Mouse (Mus musculus) yolk sac, embryonic 10.5 days (tissue): Measurements from ENCODE around the gene Ankmy2.
A peak's percentile ranks its signal among the peaks of the same experiment; 100 is the strongest.

Experiments used
- DNase-seq: peaks from one replicate; pipeline ENCODE4 v3.0.0-alpha.2; 2017; ENCODE audit warnings: low spot score

The Ankmy2 gene

DNA sequence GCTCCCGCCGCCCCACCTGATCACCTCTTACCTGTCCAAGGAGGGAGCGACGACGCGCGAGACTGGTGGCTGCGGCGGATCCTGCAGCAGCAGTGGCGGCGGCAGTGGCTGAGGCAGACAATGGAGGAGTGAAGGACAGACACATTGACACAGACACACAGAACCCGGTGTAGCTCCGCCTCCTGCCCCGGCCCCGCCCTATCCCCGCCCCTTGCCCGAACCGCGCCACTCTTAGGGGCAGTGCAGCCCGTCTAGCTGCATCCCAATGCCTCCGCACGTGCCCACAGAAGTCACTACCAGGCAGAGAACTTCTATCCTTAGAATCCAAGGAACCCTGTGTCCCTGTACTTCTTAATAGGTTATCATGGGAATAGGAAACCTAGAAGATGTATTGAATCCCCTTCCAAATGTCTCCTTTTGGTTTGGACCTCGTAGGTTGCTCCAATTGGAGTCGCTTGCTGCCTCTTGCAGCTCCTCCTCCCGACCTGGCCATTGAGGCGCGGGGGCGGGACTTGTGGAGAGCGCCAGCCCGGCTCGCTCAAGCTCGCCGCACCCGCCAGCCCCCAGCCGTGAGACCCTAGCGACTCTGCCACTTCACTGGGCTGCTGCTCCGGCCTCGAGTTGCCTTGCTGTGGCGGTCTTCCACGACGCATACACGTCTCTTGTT is at the start of gene Ankmy2:
Gene Ankmy2, plus strand, starts transcription at position 478 of the 667 bp plus-strand sequence.
- peak; percentile 96 for DNase-seq

DNA sequence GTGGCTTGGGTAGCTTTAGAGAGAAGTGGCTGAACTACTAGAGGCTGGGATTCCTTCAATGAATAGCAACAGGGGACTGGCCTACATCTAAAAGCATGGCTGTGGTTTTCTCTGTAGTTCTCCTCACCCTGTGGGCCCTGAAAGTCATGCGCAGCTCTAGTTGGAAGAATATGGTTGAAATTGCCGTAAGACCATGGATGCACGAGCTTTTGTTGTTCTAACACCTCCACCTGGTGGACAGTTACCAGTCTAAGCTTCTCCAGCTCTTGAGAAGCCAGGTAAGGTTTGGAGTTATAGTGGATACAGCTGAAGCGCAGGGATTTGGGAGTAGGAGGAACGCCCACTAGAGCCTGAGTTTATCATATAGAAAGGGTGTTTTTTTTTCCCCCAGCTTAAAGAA is 48.5 kb upstream of the Ankmy2 start:
- DNase-seq: no peak

DNA sequence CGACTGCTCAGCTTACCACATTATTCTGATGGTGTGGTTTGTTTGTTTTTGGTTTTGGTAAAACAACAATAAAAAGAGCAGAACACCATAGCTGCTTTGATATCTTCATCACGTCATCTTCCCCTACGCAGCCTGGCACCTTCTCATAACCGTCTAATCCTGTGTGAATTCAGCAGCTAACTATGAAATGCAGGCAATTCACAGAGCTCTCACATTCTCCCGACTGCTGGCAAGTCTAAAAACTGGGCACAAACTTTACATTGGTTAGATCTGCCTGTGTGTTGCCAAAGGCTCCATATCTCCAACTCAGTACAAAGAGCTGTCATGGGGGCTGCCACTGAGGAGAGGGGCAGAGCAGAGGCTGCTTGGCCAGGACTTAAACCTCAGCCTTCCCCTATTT is 46.5 kb upstream of the Ankmy2 start:
- DNase-seq: no peak

DNA sequence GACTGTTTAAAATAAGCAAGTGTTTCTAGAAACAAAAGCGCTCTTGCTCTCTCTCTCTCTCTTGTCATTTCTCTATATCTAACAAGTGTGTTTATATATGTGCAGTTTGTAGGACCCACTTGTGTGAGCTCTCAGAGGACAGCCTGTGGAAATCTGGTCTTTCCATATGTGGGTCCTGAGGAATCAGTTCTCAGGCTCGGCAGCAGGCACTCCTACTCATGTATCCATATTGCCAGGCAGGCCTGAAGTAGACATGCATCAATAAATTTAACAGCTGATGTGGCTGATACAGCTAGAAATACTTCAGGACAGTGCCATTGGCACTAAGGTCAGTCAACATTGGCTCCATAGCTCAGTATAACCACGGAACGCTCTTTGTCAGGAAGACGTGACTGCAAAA is 45.8 kb upstream of the Ankmy2 start:
- DNase-seq: no peak

DNA sequence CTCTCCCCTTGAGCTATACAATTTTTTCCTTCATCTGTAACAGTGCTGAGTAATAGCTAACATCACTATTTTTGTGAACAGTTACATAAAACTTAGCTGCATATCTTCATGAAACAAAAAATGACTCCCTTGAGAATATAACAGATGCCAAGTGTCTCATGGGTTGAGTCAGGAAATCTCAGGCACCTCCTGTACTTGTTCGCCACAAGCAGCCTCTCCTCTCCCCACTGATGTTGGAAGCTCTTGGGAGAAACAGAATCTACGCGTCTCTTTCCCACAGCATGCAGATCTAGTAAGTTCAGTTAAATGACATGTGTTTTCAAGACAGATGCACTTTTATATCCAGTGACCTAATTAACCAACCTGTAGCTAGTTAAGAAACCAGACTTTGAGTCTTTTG is 44.8 kb upstream of the Ankmy2 start:
- no peak for DNase-seq

DNA sequence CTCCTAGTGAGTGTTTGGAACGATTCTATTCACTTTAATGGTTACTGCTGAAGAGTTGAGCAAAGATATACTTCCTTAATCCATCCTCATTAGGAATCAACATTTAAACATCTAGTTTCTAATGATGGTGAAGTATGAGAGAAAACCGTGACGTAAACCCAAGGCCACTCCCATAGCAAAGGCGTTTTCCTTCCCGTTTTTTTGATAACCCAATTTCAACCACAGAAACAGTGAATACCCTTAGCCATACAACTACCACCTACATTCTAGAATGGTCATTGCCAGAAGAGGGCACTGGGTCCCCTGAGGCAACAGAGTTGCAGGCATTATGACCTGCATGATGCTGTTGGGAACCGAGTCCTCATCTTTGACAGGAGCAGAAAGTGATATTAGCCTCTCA is 39.8 kb upstream of the Ankmy2 start:
- DNase-seq: no peak

DNA sequence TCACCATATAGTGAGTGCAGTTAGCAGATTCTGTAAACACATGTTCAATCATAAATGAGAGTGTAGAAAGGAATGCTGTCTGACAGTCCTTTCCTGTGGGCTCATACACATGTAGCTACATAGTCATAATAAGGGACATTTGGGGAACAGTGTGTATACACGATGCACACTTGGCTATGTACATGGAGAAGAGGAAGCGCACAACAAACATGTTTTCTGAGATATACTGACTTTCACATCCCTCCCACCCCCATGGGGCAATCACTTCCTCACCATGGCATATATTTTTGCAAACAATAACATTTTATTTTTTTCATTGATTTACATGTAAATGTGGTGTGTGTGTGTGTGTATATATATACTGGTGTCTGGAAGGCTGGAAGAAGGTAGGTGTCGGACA is 37.7 kb upstream of the Ankmy2 start:
- no peak for DNase-seq

DNA sequence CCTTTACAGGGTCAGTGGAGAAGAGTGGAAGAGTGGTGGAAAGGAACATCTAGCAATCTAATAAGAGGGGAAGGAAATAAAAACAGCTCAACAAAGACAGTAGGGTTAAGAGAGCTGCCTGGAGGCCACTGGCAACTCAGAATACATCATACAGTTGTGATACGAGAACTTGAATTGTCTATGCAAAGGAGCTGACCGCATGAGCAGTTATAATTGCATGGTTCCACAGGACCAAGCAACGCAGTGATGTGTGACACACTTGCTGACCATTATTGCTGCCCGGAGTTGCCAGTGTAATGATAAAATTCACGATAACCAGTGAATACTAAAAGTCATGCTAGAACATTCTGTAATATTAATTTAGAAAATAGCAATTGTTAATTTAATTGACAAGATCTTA is 30.9 kb upstream of the Ankmy2 start:
- DNase-seq: no peak

DNA sequence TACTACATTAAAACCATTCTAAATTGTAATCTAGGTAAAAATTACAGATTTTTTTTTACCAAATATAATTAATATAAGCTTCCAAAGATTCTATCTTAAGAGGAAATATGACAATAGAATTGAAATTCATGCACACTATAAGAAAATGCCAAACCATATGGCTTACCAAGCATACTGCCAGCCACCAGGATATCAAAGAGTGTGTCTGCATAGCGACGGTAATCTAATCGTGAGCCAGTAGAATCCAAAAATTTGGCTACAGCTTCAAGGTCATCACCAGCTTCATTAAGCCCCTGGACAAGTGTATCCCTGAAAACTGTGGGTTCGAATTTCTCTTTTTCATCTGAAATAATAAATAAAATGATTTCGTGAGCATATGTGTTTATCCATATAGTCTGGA is 27.1 kb upstream of the Ankmy2 start:
- DNase-seq: no peak

DNA sequence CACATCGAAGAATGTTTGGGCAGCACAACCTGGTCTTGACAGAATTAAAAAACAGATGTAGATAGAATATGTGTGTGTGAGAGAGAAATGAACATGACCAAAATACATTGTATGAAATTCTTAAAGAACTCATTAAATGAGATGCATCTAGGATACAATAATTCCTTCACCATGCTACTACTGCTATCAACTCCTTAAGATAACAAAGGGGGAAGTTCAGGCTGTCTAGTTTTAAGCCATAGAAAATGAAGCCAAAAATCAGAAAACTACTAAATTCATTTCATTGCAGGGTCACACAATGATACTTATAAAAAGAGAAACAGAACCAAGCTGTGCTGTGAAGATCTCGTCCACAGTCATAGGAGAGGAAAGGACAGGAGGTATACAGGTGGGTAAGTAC is 24.7 kb upstream of the Ankmy2 start:
- no peak for DNase-seq

DNA sequence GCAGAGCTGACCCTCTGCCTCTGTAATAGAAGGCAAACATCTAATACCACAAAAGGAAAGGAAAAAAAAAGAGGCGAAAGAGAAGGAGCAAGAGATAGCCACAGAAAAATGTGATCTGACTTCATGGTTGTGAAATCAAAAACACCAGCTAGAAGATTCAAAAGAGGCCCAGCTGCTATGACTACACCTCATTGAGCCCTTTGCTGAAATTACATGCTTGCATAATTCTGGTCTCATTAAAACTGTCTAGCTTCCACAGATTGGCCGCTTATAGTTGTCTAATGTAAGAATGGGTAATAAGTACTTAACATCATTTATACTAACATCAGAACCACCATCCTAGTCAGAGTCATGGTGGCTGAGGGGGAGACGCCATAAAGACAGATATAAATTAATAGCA is 24.2 kb upstream of the Ankmy2 start:
- DNase-seq: no peak

DNA sequence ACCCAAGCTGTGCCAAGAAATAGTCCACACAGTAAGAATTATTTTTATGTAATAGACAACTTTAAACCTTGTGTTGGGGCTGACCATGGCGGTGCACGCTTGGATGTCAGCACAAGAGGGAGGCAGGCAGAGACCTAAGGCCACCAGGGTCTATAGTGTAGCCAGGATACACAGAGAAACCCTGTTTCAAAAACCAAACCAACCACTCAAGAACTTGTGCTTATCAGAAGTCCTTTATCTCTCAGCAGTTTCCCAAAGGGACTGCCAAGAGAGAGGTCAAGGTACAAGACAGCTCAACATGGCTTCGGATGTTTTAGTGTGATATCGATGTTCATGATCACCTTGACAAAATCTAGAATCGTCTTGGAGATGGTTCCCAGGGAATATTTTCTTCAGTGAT is 23.4 kb upstream of the Ankmy2 start:
- DNase-seq: peak; percentile 22

DNA sequence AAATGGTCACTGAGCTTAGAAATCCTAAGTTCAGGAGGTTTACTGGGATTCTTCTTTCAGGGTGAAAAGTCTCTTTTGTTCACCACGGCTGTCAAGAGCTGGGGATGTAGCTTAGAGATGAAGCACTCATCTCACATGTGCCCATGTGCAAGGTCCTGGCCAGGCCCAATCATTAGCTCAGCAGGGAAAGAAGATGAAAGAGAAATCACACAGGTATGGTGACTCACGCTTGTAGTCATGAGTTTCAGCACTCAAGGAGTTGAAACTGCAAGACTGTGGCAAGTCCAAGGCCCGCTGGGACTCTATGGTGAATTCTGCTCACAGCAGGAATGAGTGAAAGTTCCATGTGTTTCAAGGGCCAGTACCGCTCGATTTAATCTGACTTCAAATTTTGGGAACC is 22.8 kb upstream of the Ankmy2 start:
- DNase-seq: peak; percentile 18

DNA sequence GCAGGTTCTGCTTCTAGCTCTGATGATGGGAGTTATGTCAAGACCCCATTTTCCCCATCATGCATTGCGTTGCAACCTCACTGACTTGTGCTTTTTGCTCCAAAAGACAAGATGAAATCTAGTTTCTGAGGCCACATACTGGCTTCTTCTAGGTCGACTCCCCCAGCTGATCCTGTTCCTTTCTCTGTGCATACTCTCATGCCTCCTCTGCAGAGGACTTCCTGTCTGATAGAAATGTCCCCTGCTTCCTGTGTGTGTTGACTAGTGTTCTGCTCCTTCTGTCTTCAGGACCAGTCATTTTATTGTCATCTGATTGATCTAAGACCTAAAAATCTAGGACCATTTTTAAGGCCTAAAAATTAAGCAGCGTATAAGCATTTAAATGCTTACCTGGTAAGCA is 21.5 kb upstream of the Ankmy2 start:
- DNase-seq: no peak

DNA sequence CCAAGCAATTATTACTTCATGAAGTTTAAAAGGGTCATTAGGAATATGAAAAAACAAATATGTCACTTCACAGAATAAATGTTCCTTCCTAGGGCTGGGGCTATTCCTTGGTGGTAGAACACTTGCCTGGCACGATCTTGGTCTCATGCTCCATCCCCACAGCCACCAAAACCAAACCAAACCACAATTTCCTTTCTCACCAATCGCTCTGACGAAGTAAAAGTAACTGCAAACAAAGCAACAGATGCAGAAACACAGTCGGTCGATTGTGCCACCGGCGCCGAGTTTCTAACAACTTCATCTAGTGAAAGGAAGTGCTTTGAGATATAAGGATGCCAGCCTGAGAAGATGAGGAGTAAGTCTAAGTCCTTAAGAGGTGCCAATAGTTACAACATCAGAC is 20.6 kb upstream of the Ankmy2 start:
- DNase-seq: no peak

DNA sequence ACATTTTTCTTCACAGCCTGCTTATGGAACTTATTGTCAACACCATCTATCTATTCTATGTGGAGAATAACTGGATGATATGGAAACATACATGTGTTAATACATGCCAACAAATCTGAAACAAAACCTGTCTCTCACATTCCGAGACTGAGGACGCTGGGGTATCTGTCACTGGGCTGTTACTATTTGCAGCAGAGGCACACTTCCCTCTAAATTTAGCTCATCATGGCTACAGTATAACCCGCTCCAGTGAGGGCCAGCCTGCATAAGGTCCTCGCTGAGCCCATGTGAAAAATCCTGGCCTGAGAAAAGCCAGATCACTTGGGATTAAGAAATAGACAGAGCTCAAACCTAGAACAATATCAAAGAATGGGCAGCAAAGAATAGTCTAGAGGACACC is 19.7 kb upstream of the Ankmy2 start:
- no peak for DNase-seq

DNA sequence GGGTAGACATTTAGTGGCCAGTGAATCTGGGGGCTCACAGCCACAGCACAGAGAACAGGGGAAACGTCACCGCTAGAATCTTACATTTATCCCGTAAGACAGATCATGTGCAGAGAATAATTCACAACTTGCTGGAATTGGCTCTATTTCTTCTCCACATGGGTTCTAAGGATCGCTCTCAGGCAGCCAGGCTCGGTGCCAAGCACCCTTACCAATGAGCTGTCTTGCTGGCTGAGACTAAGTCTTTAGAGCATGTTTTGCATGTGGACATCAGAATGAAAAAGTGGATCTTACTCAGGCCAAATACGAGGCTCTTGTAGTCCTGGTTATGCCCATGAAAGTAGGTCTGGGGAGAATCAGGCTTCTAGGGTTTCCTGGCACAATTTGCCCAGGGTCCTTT is 16.5 kb upstream of the Ankmy2 start:
- no peak for DNase-seq

DNA sequence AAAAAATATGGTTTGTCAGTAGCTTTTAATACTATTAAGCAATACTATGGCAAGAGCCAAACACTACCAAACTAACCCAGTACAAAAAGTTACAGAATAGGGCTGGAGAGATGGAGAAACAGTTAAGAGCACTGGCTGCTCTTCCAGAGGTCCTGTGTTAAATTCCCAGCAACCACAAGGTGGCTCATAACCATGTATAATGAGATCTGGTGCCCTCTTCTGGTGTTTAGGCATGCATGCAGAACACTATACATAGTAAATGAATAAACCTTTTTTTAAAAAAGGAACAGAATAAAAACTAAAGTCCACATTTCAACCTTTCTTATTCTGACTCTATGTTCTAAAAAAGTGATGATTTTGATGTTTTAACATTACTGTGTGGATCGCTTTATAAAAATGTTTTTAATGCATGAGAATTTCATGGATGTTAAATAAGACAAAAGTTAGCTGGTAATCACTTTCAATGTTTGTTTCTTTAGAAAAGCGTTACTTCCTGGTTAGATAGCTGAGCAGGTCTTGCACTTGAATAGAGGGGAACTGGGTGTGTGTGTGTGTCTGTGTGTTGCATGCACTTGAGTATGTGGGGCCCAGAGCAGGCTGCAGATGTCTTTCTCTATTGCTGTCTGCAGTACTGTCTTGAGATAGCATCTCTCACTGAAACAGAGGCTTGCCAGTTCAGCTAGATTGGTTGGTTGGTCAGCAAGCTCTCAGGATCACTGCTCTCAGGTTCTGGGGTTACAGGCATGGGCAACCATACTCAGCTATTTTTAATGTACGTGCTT is 10.5 kb upstream of the Ankmy2 start:
- no peak for DNase-seq

DNA sequence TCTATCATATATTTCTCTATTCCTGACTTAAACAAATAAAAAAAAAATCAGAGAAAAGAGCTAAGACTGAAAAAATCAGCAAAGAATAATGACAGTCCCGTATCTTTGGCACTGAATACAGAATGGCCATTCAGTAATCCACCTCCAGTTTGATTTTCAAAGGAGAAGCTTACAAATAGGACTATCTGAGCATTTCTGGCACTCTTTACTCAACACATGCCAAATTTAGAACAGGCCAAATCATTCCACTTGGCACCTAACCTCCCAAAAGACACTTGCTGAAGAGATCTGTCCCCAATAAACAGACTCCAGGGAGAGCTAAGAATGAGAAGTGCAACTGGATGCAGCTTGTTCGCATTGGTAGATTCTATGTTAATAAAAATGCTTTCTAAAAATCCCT is 6.6 kb upstream of the Ankmy2 start:
- DNase-seq: no peak

DNA sequence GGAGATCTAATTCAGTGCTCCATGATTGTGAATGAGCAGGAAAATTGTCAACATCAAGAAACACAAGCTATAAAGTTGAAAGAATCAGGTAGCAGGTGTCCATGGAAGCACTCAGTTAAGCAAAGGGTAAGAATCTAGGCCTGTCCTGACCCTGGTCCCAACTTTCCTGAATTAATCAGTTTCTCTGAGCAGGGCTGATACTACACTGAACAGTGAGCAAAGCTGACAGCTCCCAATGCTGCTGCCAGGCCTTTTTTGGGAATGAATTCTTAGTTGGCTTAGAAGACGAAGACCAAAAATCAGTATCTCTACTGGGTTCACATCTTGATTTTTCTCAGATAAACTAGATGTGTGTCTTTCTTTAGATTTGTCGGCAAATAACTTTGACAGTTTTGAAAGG is 6.2 kb upstream of the Ankmy2 start:
- DNase-seq: no peak

DNA sequence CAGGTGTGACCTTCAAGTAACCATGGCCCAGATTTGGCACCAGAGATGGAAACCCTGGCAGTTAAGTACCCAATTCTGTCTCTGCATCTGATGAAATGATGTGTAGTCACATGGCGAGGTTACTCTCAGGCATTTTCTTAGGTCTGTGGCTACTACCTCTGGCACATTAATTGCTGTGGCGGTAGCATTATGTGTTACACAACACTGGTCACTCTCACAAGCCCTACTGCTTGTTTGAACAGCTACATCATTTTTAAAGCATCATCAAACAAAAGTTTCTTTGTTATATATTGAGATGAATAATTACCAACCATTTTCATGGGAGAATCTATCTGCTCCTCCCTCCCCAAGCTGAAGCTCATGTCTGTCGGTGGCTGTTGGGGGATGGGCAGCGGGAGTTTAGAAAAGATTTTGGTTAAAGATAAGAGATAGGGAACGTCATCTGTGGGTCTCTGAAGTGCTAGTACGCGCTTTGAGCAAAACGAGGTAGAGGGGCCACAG is 1.7 kb upstream of the Ankmy2 start:
- DNase-seq: peak; percentile 33

DNA sequence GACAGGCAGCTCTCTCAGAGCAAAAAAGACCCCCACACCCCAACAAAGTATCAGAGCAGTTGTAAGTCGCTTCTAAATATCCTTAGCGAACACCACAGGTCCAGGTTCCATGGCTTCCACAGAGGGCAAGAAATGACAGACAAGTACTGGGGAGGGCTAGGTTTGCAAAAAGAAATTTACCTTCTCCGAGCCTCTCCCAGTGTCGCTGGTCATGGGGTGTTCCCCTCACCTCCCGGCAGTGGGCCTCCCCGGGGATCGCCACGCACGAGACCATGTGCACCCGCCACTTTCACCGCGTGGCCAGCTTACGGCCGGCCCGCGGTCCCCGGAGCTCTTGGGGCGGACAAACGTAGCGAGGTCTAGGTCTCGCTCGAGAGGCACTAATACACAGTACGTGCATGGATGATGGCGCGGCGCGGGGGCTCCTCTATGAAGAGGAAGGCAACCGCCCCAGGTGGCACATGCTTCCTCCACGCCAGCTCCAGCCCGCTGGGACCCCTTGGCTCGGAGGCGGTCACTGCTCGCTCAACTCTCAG is 745 bp upstream of the Ankmy2 start:
- no peak for DNase-seq

DNA sequence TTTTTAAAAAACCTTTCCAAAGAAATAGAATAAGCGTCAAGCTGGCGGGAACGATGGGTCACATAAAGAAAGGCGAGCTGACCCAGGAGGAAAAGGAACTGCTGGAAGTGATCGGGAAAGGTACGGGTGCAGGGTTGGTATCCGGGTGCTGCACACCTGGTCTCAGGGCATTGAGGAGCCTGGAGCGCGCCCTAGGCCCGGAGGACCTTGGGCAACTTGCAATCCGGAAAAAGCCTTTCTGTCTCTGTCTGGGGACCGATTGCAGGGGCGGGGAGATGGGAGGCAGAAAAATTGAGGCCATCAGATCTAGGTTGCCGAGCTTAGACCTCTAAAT is 357 bp downstream of the Ankmy2 start:
- no peak for DNase-seq
